Mouse (Mus musculus) intestine, postnatal 0 days (tissue): ENCODE measurements around the gene Rasl11b. TPM values are rescaled to one million over a fixed set of nuclear protein-coding genes. Genes with fewer than 3 reads are reported as not detected.

ENCODE experiments used
- ATAC-seq: fragments of 200-750 bp; cut with Nextera tagmentation; 2 replicates; pipeline ENCODE4 v1.8.0; 2017; ENCODE audit warnings: mild to moderate bottlenecking, moderate TSS enrichment, moderate library complexity
- H3K27ac ChIP-seq: fragments of 300-500 bp; sonication (generic); 2 replicates; pipeline ENCODE4 v1.5.1; 2014; ENCODE audit warnings: mild to moderate bottlenecking, low read depth, low read length, moderate library complexity
- H3K27me3 ChIP-seq: fragments of 300-500 bp; sonication (generic); replicated peaks from 2 replicates; pipeline ENCODE4 v1.6.1; 2014; ENCODE audit warnings: low read length, mixed read lengths; ENCODE audit not compliant: control insufficient read depth, insufficient read depth
- H3K36me3 ChIP-seq: fragments of 300-500 bp; sonication (generic); 2 replicates; pipeline ENCODE4 v1.6.1; 2014; ENCODE audit warnings: mild to moderate bottlenecking, moderate library complexity; ENCODE audit not compliant: control insufficient read depth, insufficient read depth
- H3K4me1 ChIP-seq: fragments of 300-500 bp; sonication (generic); replicated peaks from 2 replicates; pipeline ENCODE4 v1.6.1; 2014; ENCODE audit warnings: antibody characterized with exemption, low read length, mixed read lengths; ENCODE audit not compliant: control insufficient read depth, insufficient read depth
- H3K4me2 ChIP-seq: fragments of 300-500 bp; sonication (generic); replicated peaks from 2 replicates; pipeline ENCODE4 v1.6.1; 2014; ENCODE audit warnings: low read depth, mild to moderate bottlenecking, moderate library complexity
- H3K4me3 ChIP-seq: fragments of 300-500 bp; sonication (generic); 2 replicates; pipeline ENCODE4 v1.5.1; 2014; ENCODE audit warnings: low read depth, low read length
- H3K9ac ChIP-seq: fragments of 300-500 bp; sonication (generic); 2 replicates; pipeline ENCODE4 v1.6.1; 2014; ENCODE audit warnings: mild to moderate bottlenecking, low read depth, low read length
- H3K9me3 ChIP-seq: fragments of 300-500 bp; sonication (generic); 2 replicates; pipeline ENCODE4 v1.6.1; 2016; ENCODE audit warnings: mixed run types; ENCODE audit not compliant: control insufficient read depth
- CTCF ChIP-seq: sonication (generic); IDR thresholded peaks from 2 replicates; pipeline ENCODE4 v1.5.1; 2016; ENCODE audit warnings: low read depth, mild to moderate bottlenecking, control low read depth, antibody characterized with exemption, moderate library complexity
- WGBS: fragments of 180-500 bp; shearing (Covaris S2); extraction: QIAGEN DNeasy Blood & Tissue Kit; methylation state at CpG from one replicate; pipeline ENCODE4 v1.1.7; 2014; 5-methylcytosine and 5-hydroxymethylcytosine counted together
- polyA plus RNA-seq: library from polyadenylated mRNA; unstranded; fragments of >200 nt; fragmentation: Nextera tagmentation; extraction: Ambion mirVana; gene quantifications from 2 replicates; pipeline ENCODE4 v1.2.1, GENCODE M21; 2015

The Rasl11b gene
- polyA plus RNA-seq, 1 experiment from 2014 or later, result 19.4 TPM

- 73% methylated on average over 5 of the region's 5 CpGs for WGBS
- no peak for ATAC-seq
- TF ChIP-seq CTCF, result no peak
These were observed 9.4 kb downstream of the Rasl11b start for GRCm38 (mm10) chr5:74204465-74204864.

DNA sequence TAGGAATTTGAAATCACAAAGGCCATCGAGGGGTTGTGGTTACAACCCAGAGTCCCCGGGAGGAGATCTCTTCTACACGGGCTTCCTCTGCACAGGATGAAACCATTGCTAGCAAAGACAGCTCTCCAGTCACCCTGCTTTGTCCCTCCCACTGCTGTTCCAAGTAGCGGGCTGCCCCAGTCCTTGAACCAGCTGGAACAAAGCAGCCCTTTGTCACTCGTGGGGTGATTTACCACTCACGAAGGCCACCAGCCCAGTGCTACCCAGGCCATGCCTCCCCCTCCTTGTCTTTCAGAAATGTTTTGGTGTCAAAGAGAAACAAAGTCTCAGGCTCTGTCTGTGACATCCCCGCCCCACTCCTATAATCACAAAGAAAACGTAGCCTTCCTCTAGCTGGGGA is 10.4 kb downstream of the Rasl11b start:
- 0 out of 2 replicates have a peak, but pooled peaks cover 2% of the 10 kb centered on the region for H3K4me1 ChIP-seq
- H3K9me3 ChIP-seq, result no peaks in the 10 kb centered on the region
- no peak overlapping the region for H3K4me3 ChIP-seq
- 51% methylated on average over 8 of the region's 8 CpGs for WGBS
- no peaks in the 10 kb centered on the region for H3K36me3 ChIP-seq
- no peak overlapping the region for H3K4me2 ChIP-seq
- H3K27ac ChIP-seq, result no peak overlapping the region
- ATAC-seq, result no peak
- TF ChIP-seq CTCF, result no peak
- no peaks in the 10 kb centered on the region for H3K27me3 ChIP-seq
- no peak overlapping the region for H3K9ac ChIP-seq

More at GRCm38 (mm10) chr5:74204465-74204864, 9.4 kb downstream of the Rasl11b start:
- 0 out of 2 replicates have a peak, but pooled peaks cover 2% of the 10 kb centered on the region for H3K4me1 ChIP-seq
- no peak overlapping the region for H3K9ac ChIP-seq
- no peak overlapping the region for H3K4me2 ChIP-seq
- H3K36me3 ChIP-seq, result peaks cover 5% of the 10 kb centered on the region
- H3K9me3 ChIP-seq, result no peaks in the 10 kb centered on the region
- H3K27ac ChIP-seq, result no peak overlapping the region
- no peak overlapping the region for H3K4me3 ChIP-seq
- no peaks in the 10 kb centered on the region for H3K27me3 ChIP-seq

DNA sequence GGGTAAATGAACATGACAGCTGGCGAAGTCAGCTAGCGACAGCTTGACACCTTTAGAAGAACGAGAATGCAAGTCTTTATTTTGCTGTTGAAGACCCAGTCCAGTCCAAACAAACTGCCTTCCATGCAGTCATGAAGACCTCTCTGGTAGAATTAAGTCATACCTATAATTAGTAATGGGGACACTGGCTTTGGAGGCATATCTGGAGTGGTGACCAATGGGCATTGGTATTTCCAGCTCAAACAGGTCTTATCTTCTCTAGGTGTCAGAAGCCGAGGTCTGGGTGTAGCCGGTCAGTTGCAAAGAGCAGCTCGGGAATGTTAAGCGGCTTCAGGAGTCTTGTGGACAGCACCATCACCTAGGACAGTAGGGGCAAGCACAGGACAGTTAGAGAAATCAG is 11.0 kb downstream of the Rasl11b start:
- no peak for ATAC-seq
- H3K9me3 ChIP-seq, result no peaks in the 10 kb centered on the region
- no peaks in the 10 kb centered on the region for H3K27me3 ChIP-seq
- H3K27ac ChIP-seq, result no peak overlapping the region
- no peak overlapping the region for H3K4me2 ChIP-seq
- no peak for TF ChIP-seq CTCF
- WGBS, result 89% methylated on average over 7 of the region's 7 CpGs
- no peak overlapping the region for H3K4me3 ChIP-seq
- H3K9ac ChIP-seq, result no peak overlapping the region
- H3K36me3 ChIP-seq, result no peaks in the 10 kb centered on the region
- H3K4me1 ChIP-seq, result 0 out of 2 replicates have a peak, but pooled peaks cover 2% of the 10 kb centered on the region

- H3K4me3 ChIP-seq, result no peak overlapping the region
- 89% methylated on average over 7 of the region's 7 CpGs for WGBS
- TF ChIP-seq CTCF, result no peak
- H3K9ac ChIP-seq, result no peak overlapping the region
- no peak overlapping the region for H3K27ac ChIP-seq
- no peaks in the 10 kb centered on the region for H3K27me3 ChIP-seq
- no peaks in the 10 kb centered on the region for H3K9me3 ChIP-seq
- no peaks in the 10 kb centered on the region for H3K36me3 ChIP-seq
- no peak for ATAC-seq
- no peak overlapping the region for H3K4me2 ChIP-seq
- 0 out of 2 replicates have a peak, but pooled peaks cover 2% of the 10 kb centered on the region for H3K4me1 ChIP-seq
These were observed 11.6 kb downstream of the Rasl11b start for GRCm38 (mm10) chr5:74206649-74207048.

- Histone ChIP-seq H3K9me3 (no peaks in the 10 kb centered on the region), H3K27ac (no peak overlapping the region), H3K27me3 (no peaks in the 10 kb centered on the region), H3K4me3 (no peak overlapping the region), H3K4me2 (no peak overlapping the region), H3K4me1 (0 out of 2 replicates have a peak, but pooled peaks cover 2% of the 10 kb centered on the region), H3K9ac (no peak overlapping the region), H3K36me3 (no peaks in the 10 kb centered on the region)
- no peak for ATAC-seq
- WGBS, result 76% methylated on average over 3 of the region's 3 CpGs
- TF ChIP-seq CTCF, result no peak
These were observed 12.1 kb downstream of the Rasl11b start for GRCm38 (mm10) chr5:74207209-74207608.

GRCm38 (mm10) chr5:74208438-74208837 is 13.4 kb downstream of the Rasl11b start:
- ATAC-seq, result no peak
- 0 out of 2 replicates have a peak, but pooled peaks cover 2% of the 10 kb centered on the region for H3K4me1 ChIP-seq

DNA sequence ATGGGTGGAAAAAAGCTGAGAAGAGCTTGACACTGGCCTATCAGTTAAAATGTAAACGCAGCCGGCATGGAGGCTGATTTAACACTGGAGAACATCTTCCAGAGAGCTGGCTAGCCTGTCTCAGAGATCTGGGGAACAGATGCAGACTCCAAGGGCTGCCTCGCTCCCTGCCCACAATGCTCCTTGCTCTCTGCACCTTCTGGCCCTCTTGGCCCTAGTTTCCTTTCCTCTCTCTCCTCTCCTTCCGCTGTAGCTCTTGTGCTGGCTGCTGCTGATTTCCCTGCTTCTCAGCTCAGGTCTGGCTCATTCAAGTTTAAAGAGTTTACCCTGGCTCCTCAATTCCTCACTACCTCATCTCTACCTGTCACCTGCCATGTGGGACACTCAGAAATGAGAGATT is 14.6 kb downstream of the Rasl11b start:
- ATAC-seq, result no peak
- no peak overlapping the region for H3K4me3 ChIP-seq
- H3K9me3 ChIP-seq, result no peaks in the 10 kb centered on the region
- no peak overlapping the region for H3K4me2 ChIP-seq
- H3K36me3 ChIP-seq, result no peaks in the 10 kb centered on the region
- H3K27me3 ChIP-seq, result no peaks in the 10 kb centered on the region
- no peak overlapping the region for H3K27ac ChIP-seq
- H3K9ac ChIP-seq, result no peak overlapping the region
- no peak for TF ChIP-seq CTCF
- WGBS, result 76% methylated on average over 4 of the region's 4 CpGs
- H3K4me1 ChIP-seq, result 0 out of 2 replicates have a peak, but pooled peaks cover 2% of the 10 kb centered on the region

More at GRCm38 (mm10) chr5:74208438-74208837, 13.4 kb downstream of the Rasl11b start:
- H3K27me3 ChIP-seq, result no peaks in the 10 kb centered on the region
- H3K27ac ChIP-seq, result no peak overlapping the region
- H3K9me3 ChIP-seq, result no peaks in the 10 kb centered on the region
- H3K9ac ChIP-seq, result no peak overlapping the region
- no peak for TF ChIP-seq CTCF
- WGBS, result 38% methylated on average over 7 of the region's 7 CpGs
- no peaks in the 10 kb centered on the region for H3K36me3 ChIP-seq
- H3K4me2 ChIP-seq, result no peak overlapping the region
- no peak overlapping the region for H3K4me3 ChIP-seq
